Mouse (Mus musculus): ENCODE measurements around the gene Tex12. TPM values are rescaled to one million over a fixed set of nuclear protein-coding genes. Genes with fewer than 3 reads are reported as not detected.
A peak's percentile ranks its signal among the peaks of the same experiment; 100 is the strongest.

The Tex12 gene
- polyA plus RNA-seq, 1 experiment = not detected

GRCm38 (mm10) chr9:50518781-50519180 is 42.3 kb downstream of the Tex12 start:
- Histone ChIP-seq H3K4me1 (ENCODE audit: control insufficient read depth, insufficient read depth, insufficient read length, low read length) (peaks cover 8% of the 10 kb centered on the region; the same call in 1 of the 2 replicates), H3K27me3 (ENCODE audit: control insufficient read depth, insufficient read depth, low read length) (no peaks in the 10 kb centered on the region), H3K4me3 (ENCODE audit: low read depth, low read length) (no peak overlapping the region), H3K27ac (ENCODE audit: insufficient read depth, low read depth, low read length) (no peak overlapping the region), H3K36me3 (ENCODE audit: control insufficient read depth, insufficient read depth, low read length) (peaks cover 7% of the 10 kb centered on the region)
- TF ChIP-seq CTCF (IDR thresholded peaks at IDR 0.05; ENCODE audit: extremely low read depth, insufficient read length, insufficient replicate concordance, low read depth, low read length) = peak; percentile 73; the same call in 1 of the 2 replicates
- no peak for TF ChIP-seq POLR2A (IDR thresholded peaks at IDR 0.05; ENCODE audit: low read depth, low read length)
- WGBS = 38% methylated on average over 2 of the region's 2 CpGs

- peak overlapping the region; percentile 56; the same call in 1 of the 2 replicates for H3K27ac ChIP-seq (ENCODE audit: insufficient read depth, low read depth, low read length)
- peaks cover 8% of the 10 kb centered on the region; the same call in 1 of the 2 replicates for H3K4me1 ChIP-seq (ENCODE audit: control insufficient read depth, insufficient read depth, insufficient read length, low read length)
- 42% methylated on average over 5 of the region's 5 CpGs for WGBS
- H3K36me3 ChIP-seq (ENCODE audit: control insufficient read depth, insufficient read depth, low read length) = no peaks in the 10 kb centered on the region
- H3K27me3 ChIP-seq (ENCODE audit: control insufficient read depth, insufficient read depth, low read length) = no peaks in the 10 kb centered on the region
- H3K4me3 ChIP-seq (ENCODE audit: low read depth, low read length) = no peak overlapping the region
- no peak for TF ChIP-seq CTCF (IDR thresholded peaks at IDR 0.05; ENCODE audit: extremely low read depth, insufficient read length, insufficient replicate concordance, low read depth, low read length)
- no peak for TF ChIP-seq POLR2A (IDR thresholded peaks at IDR 0.05; ENCODE audit: low read depth, low read length)
Observed at GRCm38 (mm10) chr9:50515462-50515861, 45.7 kb downstream of the Tex12 start.

GRCm38 (mm10) chr9:50507570-50507969 is 53.6 kb downstream of the Tex12 start:
- Histone ChIP-seq H3K36me3 (ENCODE audit: control insufficient read depth, insufficient read depth, low read length) (no peaks in the 10 kb centered on the region), H3K4me3 (ENCODE audit: low read depth, low read length) (no peak overlapping the region), H3K4me1 (ENCODE audit: control insufficient read depth, insufficient read depth, insufficient read length, low read length) (no peaks in the 10 kb centered on the region), H3K27me3 (ENCODE audit: control insufficient read depth, insufficient read depth, low read length) (no peaks in the 10 kb centered on the region), H3K27ac (ENCODE audit: insufficient read depth, low read depth, low read length) (no peak overlapping the region)
- TF ChIP-seq POLR2A (IDR thresholded peaks at IDR 0.05; ENCODE audit: low read depth, low read length) (no peak), CTCF (IDR thresholded peaks at IDR 0.05; ENCODE audit: extremely low read depth, insufficient read length, insufficient replicate concordance, low read depth, low read length) (no peak)
- WGBS = 21% methylated on average over 7 of the region's 7 CpGs

Other genes with a start within 250 kb of the Tex12 start
- 4.6 and 4.8 TPM in 2 replicates for gene Rpl10-ps3, start 216.4 kb downstream of the Tex12 start, polyA plus RNA-seq (2012; rRNA removed)
- gene Plet1, start 66.8 kb downstream of the Tex12 start, polyA plus RNA-seq (2012; rRNA removed) = 2.5 and 23.9 TPM in 2 replicates
- 10.4 and 14.9 TPM in 2 replicates for gene Pts, start 32.6 kb downstream of the Tex12 start, polyA plus RNA-seq (2012; rRNA removed)
- 5.7 and 11.2 TPM in 2 replicates for gene Il18, start 6.5 kb downstream of the Tex12 start, polyA plus RNA-seq (2012; rRNA removed)
- gene Bco2, start 6.1 kb downstream of the Tex12 start, polyA plus RNA-seq (2012; rRNA removed) = 5.5 and 8.5 TPM in 2 replicates
- 307 and 325 TPM in 2 replicates for gene Sdhd, start 42.5 kb upstream of the Tex12 start, polyA plus RNA-seq (2012; rRNA removed)
- 93.7 and 98.1 TPM in 2 replicates for gene Timm8b, start 42.6 kb upstream of the Tex12 start, polyA plus RNA-seq (2012; rRNA removed)
- 0.28 TPM in 2 replicates for gene Pih1d2, start 56.0 kb upstream of the Tex12 start, polyA plus RNA-seq (2012; rRNA removed)
- 1.2 and 1.6 TPM in 2 replicates for gene Nkapd1, start 56.1 kb upstream of the Tex12 start, polyA plus RNA-seq (2012; rRNA removed)
- gene Dlat, start 98.5 kb upstream of the Tex12 start, polyA plus RNA-seq (2012; rRNA removed) = 5.3 and 10.2 TPM in 2 replicates
- gene Dixdc1, start 178.2 kb upstream of the Tex12 start, polyA plus RNA-seq (2012; rRNA removed) = 0.57 and 0.75 TPM in 2 replicates
- 7.6 and 15.0 TPM in 2 replicates for gene 2310030G06Rik, start 185.2 kb upstream of the Tex12 start, polyA plus RNA-seq (2012; rRNA removed)
- gene Cryab, start 190.0 kb upstream of the Tex12 start, polyA plus RNA-seq (2012; rRNA removed) = 16.7 and 23.1 TPM in 2 replicates
- gene Hspb2, start 191.0 kb upstream of the Tex12 start, polyA plus RNA-seq (2012; rRNA removed) = 3.5 and 7.6 TPM in 2 replicates
- gene Fdxacb1, start 206.9 kb upstream of the Tex12 start, polyA plus RNA-seq (2012; rRNA removed) = 2.4 and 2.6 TPM in 2 replicates
- gene Alg9, start 213.7 kb upstream of the Tex12 start, polyA plus RNA-seq (2012; rRNA removed) = 13.2 and 17.6 TPM in 2 replicates
- gene 1110032A03Rik, start 214.2 kb upstream of the Tex12 start, polyA plus RNA-seq (2012; rRNA removed) = 12.6 and 20.7 TPM in 2 replicates

Data from small intestine, adult 2 months (tissue).